Mouse (Mus musculus): ENCODE results near the gene Gpr3.

DNA sequence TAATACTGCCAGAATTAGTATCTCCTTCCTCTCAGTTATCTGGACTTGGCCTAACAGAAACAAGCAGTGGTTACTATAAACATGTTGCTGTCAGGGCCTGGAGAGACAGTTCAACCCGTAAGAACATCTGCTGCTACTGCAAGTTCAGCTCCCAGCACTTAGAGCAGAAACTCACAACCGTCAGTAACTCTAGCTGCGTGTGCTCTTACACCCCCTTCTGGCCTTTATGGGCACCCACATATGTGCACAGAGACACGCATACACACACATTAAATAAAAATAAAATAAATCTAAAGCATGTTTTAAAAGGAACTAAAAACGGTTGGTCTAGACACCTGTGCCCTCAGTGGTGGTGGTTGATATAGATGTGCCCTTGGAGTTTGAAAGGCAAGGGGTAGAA, 25.5 kb downstream of the Gpr3 start:
- TF ChIP-seq CTCF (IDR thresholded peaks at IDR 0.05; ENCODE audit: low read depth, low read length), result peak; percentile 6
- no peak for TF ChIP-seq POLR2A (IDR thresholded peaks at IDR 0.05; ENCODE audit: insufficient read depth, low read length)

All from ES-Bruce4 (cell line).